In genomic region chr8:8487706-8488105, GRCm38 (mm10) we compare ENCODE assay signal across 10 mouse cellular contexts.
DNase-seq lines count a peak whose midpoint lies in the region; ATAC-seq and TF ChIP-seq lines count a peak whose summit lies in the region.
"Had no signal": no experiment of that assay in that cellular context is flagged by ENCODE, and none has a peak within 500 bp of the region (broad histone marks: within the 10 kb centered on the region; RNA-seq: fewer than 3 reads in every experiment).

No protein-coding gene starts in this region.

- no peak for TF ChIP-seq CTCF in C2C12 (IDR thresholded peaks at IDR 0.05; ENCODE audit: control insufficient read depth, insufficient read depth, insufficient read length)

- H3K79me2 ChIP-seq in C2C12 (ENCODE audit: control insufficient read depth, insufficient read depth) = no peaks in the 10 kb centered on the region

- no peaks in the 10 kb centered on the region for H3K79me3 ChIP-seq in C2C12 (ENCODE audit: low read depth)

- 12% methylated on average over 5 of the region's 5 CpGs for WGBS in hindbrain, embryonic 11.5 days
- WGBS in hindbrain, embryonic 13.5 days = 8% methylated on average over 5 of the region's 5 CpGs
- 4% methylated on average over 5 of the region's 5 CpGs for WGBS in forebrain, embryonic 13.5 days
- 50% methylated on average over 5 of the region's 5 CpGs for WGBS in kidney, embryonic 15.5 days

- H3K27me3 ChIP-seq in hindbrain, embryonic 11.5 days (ENCODE audit: control insufficient read depth, insufficient read depth, low read length) = no peaks in the 10 kb centered on the region; the same call in 1 of the 2 replicates
- H3K27me3 ChIP-seq in hindbrain, embryonic 13.5 days = no peaks in the 10 kb centered on the region
- no peaks in the 10 kb centered on the region for H3K27me3 ChIP-seq in C2C12 (ENCODE audit: control insufficient read depth, insufficient read depth, insufficient read length)
- H3K27me3 ChIP-seq in forebrain, embryonic 13.5 days = peaks cover 10% of the 10 kb centered on the region; the same call in 1 of the 2 replicates
- H3K27me3 ChIP-seq in kidney, embryonic 15.5 days = peaks cover 26% of the 10 kb centered on the region

- peaks cover 14% of the 10 kb centered on the region for H3K4me1 ChIP-seq in hindbrain, embryonic 11.5 days (replicated peaks; ENCODE audit: control insufficient read depth, insufficient read depth, low read length)
- H3K4me1 ChIP-seq in hindbrain, embryonic 13.5 days (replicated peaks) = peaks cover 50% of the 10 kb centered on the region
- H3K4me1 ChIP-seq in forebrain, embryonic 13.5 days = peaks cover 55% of the 10 kb centered on the region
- H3K4me1 ChIP-seq in kidney, embryonic 15.5 days = peaks cover 30% of the 10 kb centered on the region

- no peaks in the 10 kb centered on the region for H3K36me3 ChIP-seq in hindbrain, embryonic 11.5 days (ENCODE audit: control insufficient read depth, insufficient read depth, low read length)
- H3K36me3 ChIP-seq in hindbrain, embryonic 13.5 days = no peaks in the 10 kb centered on the region
- H3K36me3 ChIP-seq in C2C12 (ENCODE audit: control insufficient read depth, insufficient read depth) = no peaks in the 10 kb centered on the region
- no peaks in the 10 kb centered on the region for H3K36me3 ChIP-seq in forebrain, embryonic 13.5 days (ENCODE audit: poor library complexity, severe bottlenecking)
- no peaks in the 10 kb centered on the region for H3K36me3 ChIP-seq in kidney, embryonic 15.5 days
- H3K36me3 ChIP-seq: limb, embryonic 15.5 days had no signal

- H3K4me3 ChIP-seq in hindbrain, embryonic 11.5 days (ENCODE audit: low read depth, low read length) = no peak overlapping the region
- no peak overlapping the region for H3K4me3 ChIP-seq in hindbrain, embryonic 13.5 days
- no peak overlapping the region for H3K4me3 ChIP-seq in C2C12 (ENCODE audit: insufficient read depth, poor library complexity, severe bottlenecking)
- no peak overlapping the region for H3K4me3 ChIP-seq in forebrain, embryonic 13.5 days
- H3K4me3 ChIP-seq in kidney, embryonic 15.5 days (replicated peaks) = no peak overlapping the region
- H3K4me3 ChIP-seq: limb, embryonic 15.5 days had no signal

- peak; percentile 66 for DNase-seq in hindbrain, embryonic 11.5 days (ENCODE audit: low spot score)
- DNase-seq in NIH3T3 (ENCODE audit: low read depth) = peak; percentile 54
- DNase-seq: right cerebral cortex, postnatal 14 days had no signal

- no peak overlapping the region for H3K9ac ChIP-seq in hindbrain, embryonic 11.5 days (ENCODE audit: low read depth, low read length)
- no peak overlapping the region for H3K9ac ChIP-seq in hindbrain, embryonic 13.5 days
- H3K9ac ChIP-seq in forebrain, embryonic 13.5 days = no peak overlapping the region
- no peak overlapping the region for H3K9ac ChIP-seq in kidney, embryonic 15.5 days
- H3K9ac ChIP-seq: limb, embryonic 15.5 days had no signal

- no peak overlapping the region for H3K4me2 ChIP-seq in hindbrain, embryonic 11.5 days (replicated peaks; ENCODE audit: low read depth, low read length)
- no peak overlapping the region for H3K4me2 ChIP-seq in hindbrain, embryonic 13.5 days
- H3K4me2 ChIP-seq in forebrain, embryonic 13.5 days = 0 out of 2 replicates have a peak overlapping the region, but pooled peaks have one; percentile 6
- no peak overlapping the region for H3K4me2 ChIP-seq in kidney, embryonic 15.5 days
- H3K4me2 ChIP-seq: limb, embryonic 15.5 days had no signal

- peak overlapping the region; percentile 71; the same call in 1 of the 2 replicates for H3K27ac ChIP-seq in hindbrain, embryonic 11.5 days (ENCODE audit: low read depth, low read length)
- H3K27ac ChIP-seq in hindbrain, embryonic 13.5 days = no peak overlapping the region
- no peak overlapping the region for H3K27ac ChIP-seq in forebrain, embryonic 13.5 days
- no peak overlapping the region for H3K27ac ChIP-seq in kidney, embryonic 15.5 days
- H3K27ac ChIP-seq: limb, embryonic 15.5 days had no signal

- H3K9me3 ChIP-seq in hindbrain, embryonic 11.5 days (ENCODE audit: control insufficient read depth, low read length) = no peaks in the 10 kb centered on the region
- no peaks in the 10 kb centered on the region for H3K9me3 ChIP-seq in hindbrain, embryonic 13.5 days
- no peaks in the 10 kb centered on the region for H3K9me3 ChIP-seq in forebrain, embryonic 13.5 days (replicated peaks)
- no peaks in the 10 kb centered on the region for H3K9me3 ChIP-seq in kidney, embryonic 15.5 days (replicated peaks)
- H3K9me3 ChIP-seq: limb, embryonic 15.5 days had no signal

- H3ac ChIP-seq in C2C12 (ENCODE audit: control insufficient read depth, insufficient read length, low read depth) = no peak overlapping the region

- 0 out of 2 replicates have a peak, but pooled peaks have one; percentile 39 for ATAC-seq in hindbrain, embryonic 11.5 days (ENCODE audit: low FRiP score)
- ATAC-seq in hindbrain, embryonic 13.5 days (ENCODE audit: low FRiP score) = no peak
- ATAC-seq in forebrain, embryonic 13.5 days = no peak
- ATAC-seq in erythroblast, adult 5-6 weeks (replicated peaks; ENCODE audit: low FRiP score, poor library complexity, severe bottlenecking) = no peak
- no peak for ATAC-seq in inflammation-experienced regulatory T-cells, adult 6 months
- no peak for ATAC-seq in kidney, embryonic 15.5 days (replicated peaks; ENCODE audit: low FRiP score)

TF ChIP-seq in C2C12, 6 proteins besides CTCF, POLR2A, EP300 and RAD21:
- TF ChIP-seq FOSL1 (IDR thresholded peaks at IDR 0.05; ENCODE audit: insufficient read depth, low read length, poor library complexity, severe bottlenecking) = peak; percentile 71
- no peak for TF ChIP-seq CEBPB (IDR thresholded peaks at IDR 0.05; ENCODE audit: low read depth)
